Mouse (Mus musculus) intestine, embryonic 16.5 days (tissue): ENCODE results near the gene Nrcam. TPM values are rescaled to one million over a fixed set of nuclear protein-coding genes. Genes with fewer than 3 reads are reported as not detected.

ENCODE experiments used
- ATAC-seq: fragments of 200-750 bp; cut with Nextera tagmentation; 2 replicates; pipeline ENCODE4 v1.8.0; 2017; ENCODE audit warnings: moderate TSS enrichment, moderate library complexity
- H3K27ac ChIP-seq: fragments of 300-500 bp; sonication (generic); 2 replicates; pipeline ENCODE4 v1.5.1; 2014; ENCODE audit warnings: mild to moderate bottlenecking, low read length
- H3K27me3 ChIP-seq: fragments of 300-500 bp; sonication (generic); replicated peaks from 2 replicates; pipeline ENCODE4 v1.6.1; 2014; ENCODE audit warnings: low read length, control low read depth, mixed read lengths; ENCODE audit not compliant: control insufficient read depth, insufficient read depth
- H3K36me3 ChIP-seq: fragments of 300-500 bp; sonication (generic); 2 replicates; pipeline ENCODE4 v1.6.1; 2014; ENCODE audit warnings: low read length, control low read depth; ENCODE audit not compliant: control insufficient read depth, insufficient read depth
- H3K4me1 ChIP-seq: fragments of 300-500 bp; sonication (generic); 2 replicates; pipeline ENCODE4 v1.6.1; 2014; ENCODE audit warnings: low read length, control low read depth, mixed read lengths; ENCODE audit not compliant: control insufficient read depth, insufficient read depth
- H3K4me2 ChIP-seq: fragments of 300-500 bp; sonication (generic); 2 replicates; pipeline ENCODE4 v1.6.1; 2014; ENCODE audit warnings: low read depth, low read length, control low read depth
- H3K4me3 ChIP-seq: fragments of 300-500 bp; sonication (generic); 2 replicates; pipeline ENCODE4 v1.5.1; 2014; ENCODE audit warnings: mild to moderate bottlenecking, low read length
- H3K9ac ChIP-seq: fragments of 300-500 bp; sonication (generic); 2 replicates; pipeline ENCODE4 v1.6.1; 2014; ENCODE audit warnings: low read depth, low read length
- H3K9me3 ChIP-seq: fragments of 300-500 bp; sonication (generic); 2 replicates; pipeline ENCODE4 v1.6.1; 2016; ENCODE audit warnings: low read length, control low read depth; ENCODE audit not compliant: control insufficient read depth
- WGBS: fragments of 180-500 bp; shearing (Covaris S2); extraction: QIAGEN DNeasy Blood & Tissue Kit; methylation state at CpG from one replicate; pipeline ENCODE4 v1.1.7; 2014; 5-methylcytosine and 5-hydroxymethylcytosine counted together
- polyA plus RNA-seq: library from polyadenylated mRNA; unstranded; fragments of >200 nt; fragmentation: Nextera tagmentation; extraction: Ambion mirVana; gene quantifications from 2 replicates; pipeline ENCODE4 v1.2.1, GENCODE M21; 2015

Gene Nrcam
- polyA plus RNA-seq, 1 experiment from 2014 or later: 3.6 TPM

- Histone ChIP-seq H3K27me3 (no peaks in the 10 kb centered on the region), H3K9me3 (no peaks in the 10 kb centered on the region), H3K9ac (no peak overlapping the region), H3K4me1 (no peaks in the 10 kb centered on the region), H3K36me3 (no peaks in the 10 kb centered on the region), H3K4me3 (no peak overlapping the region), H3K4me2 (no peak overlapping the region), H3K27ac (no peak overlapping the region)
- ATAC-seq: no peak
- 46% methylated on average over 4 of the region's 4 CpGs for WGBS
Measured at GRCm38 (mm10) chr12:44440230-44440629, 111.5 kb downstream of the Nrcam start.

- H3K27me3 ChIP-seq: no peaks in the 10 kb centered on the region
- no peak overlapping the region for H3K9ac ChIP-seq
- no peak overlapping the region for H3K4me3 ChIP-seq
- no peak for ATAC-seq
- WGBS: 71% methylated on average over 6 of the region's 6 CpGs
- no peak overlapping the region for H3K27ac ChIP-seq
- H3K4me2 ChIP-seq: no peak overlapping the region
- H3K4me1 ChIP-seq: no peaks in the 10 kb centered on the region
- no peaks in the 10 kb centered on the region for H3K9me3 ChIP-seq
- no peaks in the 10 kb centered on the region for H3K36me3 ChIP-seq
Measured at GRCm38 (mm10) chr12:44450930-44451329, 122.2 kb downstream of the Nrcam start.

GRCm38 (mm10) chr12:44451742-44452141 is 123.1 kb downstream of the Nrcam start:
- Histone ChIP-seq H3K36me3 (no peaks in the 10 kb centered on the region), H3K27ac (no peak overlapping the region), H3K9ac (no peak overlapping the region), H3K9me3 (no peaks in the 10 kb centered on the region), H3K4me1 (no peaks in the 10 kb centered on the region), H3K4me3 (no peak overlapping the region), H3K27me3 (no peaks in the 10 kb centered on the region), H3K4me2 (no peak overlapping the region)
- ATAC-seq: no peak
- WGBS: 51% methylated on average over 1 of the region's 1 CpGs

GRCm38 (mm10) chr12:44453791-44454190 is 125.1 kb downstream of the Nrcam start:
- Histone ChIP-seq H3K36me3 (no peaks in the 10 kb centered on the region), H3K27ac (no peak overlapping the region), H3K9me3 (no peaks in the 10 kb centered on the region), H3K9ac (no peak overlapping the region), H3K4me1 (no peaks in the 10 kb centered on the region), H3K4me2 (no peak overlapping the region), H3K4me3 (no peak overlapping the region), H3K27me3 (no peaks in the 10 kb centered on the region)
- WGBS: 85% methylated on average over 4 of the region's 4 CpGs
- ATAC-seq: no peak

- Histone ChIP-seq H3K27me3 (no peaks in the 10 kb centered on the region), H3K4me3 (no peak overlapping the region), H3K4me2 (no peak overlapping the region), H3K9ac (no peak overlapping the region), H3K36me3 (no peaks in the 10 kb centered on the region), H3K4me1 (no peaks in the 10 kb centered on the region), H3K27ac (no peak overlapping the region), H3K9me3 (no peaks in the 10 kb centered on the region)
- ATAC-seq: no peak
- WGBS: 78% methylated on average over 4 of the region's 4 CpGs
Measured at GRCm38 (mm10) chr12:44457961-44458360, 129.3 kb downstream of the Nrcam start.

- H3K4me3 ChIP-seq: no peak overlapping the region
- H3K4me1 ChIP-seq: no peaks in the 10 kb centered on the region
- H3K4me2 ChIP-seq: no peak overlapping the region
- H3K9ac ChIP-seq: no peak overlapping the region
- no peak for ATAC-seq
- no peaks in the 10 kb centered on the region for H3K9me3 ChIP-seq
- no peaks in the 10 kb centered on the region for H3K36me3 ChIP-seq
- no peak overlapping the region for H3K27ac ChIP-seq
- no peaks in the 10 kb centered on the region for H3K27me3 ChIP-seq
- WGBS: 65% methylated on average over 4 of the region's 4 CpGs
Measured at GRCm38 (mm10) chr12:44462436-44462835, 133.8 kb downstream of the Nrcam start.

- H3K4me3 ChIP-seq: no peak overlapping the region
- H3K9ac ChIP-seq: no peak overlapping the region
- H3K36me3 ChIP-seq: no peaks in the 10 kb centered on the region
- H3K4me1 ChIP-seq: no peaks in the 10 kb centered on the region
- no peak for ATAC-seq
- H3K27me3 ChIP-seq: no peaks in the 10 kb centered on the region
- WGBS: 45% methylated on average over 6 of the region's 6 CpGs
- H3K27ac ChIP-seq: no peak overlapping the region
- no peaks in the 10 kb centered on the region for H3K9me3 ChIP-seq
- H3K4me2 ChIP-seq: no peak overlapping the region
Measured at GRCm38 (mm10) chr12:44462976-44463375, 134.3 kb downstream of the Nrcam start.

GRCm38 (mm10) chr12:44471073-44471472 is 142.4 kb downstream of the Nrcam start:
- Histone ChIP-seq H3K4me2 (no peak overlapping the region), H3K9me3 (no peaks in the 10 kb centered on the region), H3K4me1 (no peaks in the 10 kb centered on the region), H3K36me3 (no peaks in the 10 kb centered on the region), H3K4me3 (no peak overlapping the region), H3K27me3 (no peaks in the 10 kb centered on the region), H3K9ac (no peak overlapping the region), H3K27ac (no peak overlapping the region)
- ATAC-seq: no peak
- WGBS: 74% methylated on average over 5 of the region's 5 CpGs

GRCm38 (mm10) chr12:44475355-44475754 is 146.7 kb downstream of the Nrcam start:
- H3K27me3 ChIP-seq: no peaks in the 10 kb centered on the region
- no peaks in the 10 kb centered on the region for H3K4me1 ChIP-seq
- no peak overlapping the region for H3K4me2 ChIP-seq
- H3K27ac ChIP-seq: no peak overlapping the region
- H3K4me3 ChIP-seq: no peak overlapping the region
- H3K36me3 ChIP-seq: no peaks in the 10 kb centered on the region
- ATAC-seq: no peak
- no peak overlapping the region for H3K9ac ChIP-seq
- H3K9me3 ChIP-seq: no peaks in the 10 kb centered on the region

GRCm38 (mm10) chr12:44479260-44480030 is 150.8 kb downstream of the Nrcam start:
- Histone ChIP-seq H3K27ac (no peak overlapping the region), H3K4me2 (no peak overlapping the region), H3K4me1 (no peaks in the 10 kb centered on the region), H3K4me3 (no peak overlapping the region), H3K27me3 (no peaks in the 10 kb centered on the region), H3K36me3 (no peaks in the 10 kb centered on the region), H3K9ac (no peak overlapping the region), H3K9me3 (no peaks in the 10 kb centered on the region)
- whole genome bisulfite sequencing: 76% methylated on average over 6 of the region's 6 CpGs
- ATAC-seq: no peak
